Mouse (Mus musculus): Measurements from ENCODE around the gene Gm45062. TPM values are rescaled to one million over a fixed set of nuclear protein-coding genes. Genes with fewer than 3 reads are reported as not detected.

Gene Gm45062
- polyA plus RNA-seq, 1 experiment from 2014 or later, result 14.5 TPM

DNA sequence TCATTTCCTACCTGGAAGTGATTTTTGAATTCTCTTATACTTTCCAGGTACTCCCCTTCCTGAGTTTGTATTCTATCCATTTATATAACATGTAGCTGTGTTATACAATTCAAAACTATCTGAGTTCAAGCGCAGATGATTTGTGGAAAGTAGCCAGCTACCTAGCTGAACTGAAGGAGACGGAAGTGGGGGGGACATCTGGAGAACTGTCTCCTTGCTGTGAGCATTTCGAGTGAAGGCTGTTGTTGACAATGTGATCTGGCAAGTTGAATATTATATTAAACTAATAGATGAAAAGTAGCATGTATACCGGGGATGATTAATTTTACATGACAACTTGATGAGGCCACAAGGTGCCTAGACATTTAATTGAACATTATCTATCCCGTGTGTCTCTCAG is 196.3 kb downstream of the Gm45062 start:
- DNase-seq (ENCODE audit: low spot score), result no peak
- Histone ChIP-seq H3K9me3 (ENCODE audit: control insufficient read depth, low read length) (no peaks in the 10 kb centered on the region), H3K4me3 (ENCODE audit: low read depth, low read length) (no peak overlapping the region), H3K9ac (ENCODE audit: low read depth, low read length) (no peak overlapping the region), H3K4me1 (replicated peaks; ENCODE audit: control insufficient read depth, insufficient read depth, low read length) (no peaks in the 10 kb centered on the region), H3K4me2 (replicated peaks; ENCODE audit: low read depth, low read length) (no peak overlapping the region), H3K27me3 (ENCODE audit: control insufficient read depth, insufficient read depth, low read length) (no peaks in the 10 kb centered on the region), H3K27ac (ENCODE audit: low read depth, low read length) (no peak overlapping the region), H3K36me3 (ENCODE audit: control insufficient read depth, insufficient read depth, low read length) (no peaks in the 10 kb centered on the region)
- WGBS, result 88% methylated on average over 5 of the region's 5 CpGs
- no peak for ATAC-seq (ENCODE audit: low FRiP score)

DNA sequence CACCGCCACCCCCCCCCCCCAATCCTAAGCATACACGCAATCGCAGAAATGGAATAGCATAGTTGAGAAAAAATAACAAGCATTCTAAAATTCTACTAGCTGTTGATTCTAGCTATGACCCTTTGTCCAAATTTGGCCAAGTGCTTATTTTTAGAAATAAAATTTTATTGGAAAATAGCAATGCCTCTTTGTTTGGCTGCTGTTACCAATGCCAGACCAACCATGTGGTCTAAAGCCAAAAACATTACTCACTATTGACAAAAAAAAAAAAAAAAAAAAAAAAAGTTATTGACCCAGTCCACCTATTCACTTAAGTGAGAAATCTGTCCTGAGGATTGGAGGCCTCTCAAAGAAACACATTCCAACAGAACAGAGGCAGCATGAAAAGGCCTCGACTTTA is 199.3 kb downstream of the Gm45062 start:
- no peak for ATAC-seq (ENCODE audit: low FRiP score)
- Histone ChIP-seq H3K27ac (ENCODE audit: low read depth, low read length) (no peak overlapping the region), H3K27me3 (ENCODE audit: control insufficient read depth, insufficient read depth, low read length) (no peaks in the 10 kb centered on the region), H3K9me3 (ENCODE audit: control insufficient read depth, low read length) (no peaks in the 10 kb centered on the region), H3K4me2 (replicated peaks; ENCODE audit: low read depth, low read length) (no peak overlapping the region), H3K9ac (ENCODE audit: low read depth, low read length) (no peak overlapping the region), H3K36me3 (ENCODE audit: control insufficient read depth, insufficient read depth, low read length) (no peaks in the 10 kb centered on the region), H3K4me1 (replicated peaks; ENCODE audit: control insufficient read depth, insufficient read depth, low read length) (no peaks in the 10 kb centered on the region), H3K4me3 (ENCODE audit: low read depth, low read length) (no peak overlapping the region)
- WGBS, result 90% methylated on average over 4 of the region's 4 CpGs
- DNase-seq (ENCODE audit: low spot score), result no peak

DNA sequence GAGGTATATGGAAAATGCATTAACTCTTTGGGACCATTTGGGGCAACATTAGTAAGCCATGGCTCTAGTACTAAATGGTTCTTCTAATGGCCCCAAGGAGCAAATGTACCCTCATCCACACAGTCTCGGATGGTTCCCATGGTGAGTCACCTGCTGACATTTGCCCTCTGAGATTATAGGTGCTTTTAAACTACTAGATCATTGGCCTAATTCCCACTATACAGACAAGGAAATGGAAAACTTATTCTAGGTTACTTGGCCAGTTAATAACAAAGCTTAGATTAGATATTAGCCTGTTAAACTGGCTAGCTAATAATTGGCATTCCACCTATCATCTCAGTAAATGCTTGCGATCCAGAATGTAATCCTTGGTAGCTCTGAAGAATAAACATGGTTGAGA is 203.2 kb downstream of the Gm45062 start:
- no peak overlapping the region for H3K4me3 ChIP-seq (ENCODE audit: low read depth, low read length)
- no peaks in the 10 kb centered on the region for H3K9me3 ChIP-seq (ENCODE audit: control insufficient read depth, low read length)
- H3K27me3 ChIP-seq (ENCODE audit: control insufficient read depth, insufficient read depth, low read length), result no peaks in the 10 kb centered on the region
- 99% methylated on average over 2 of the region's 2 CpGs for WGBS
- ATAC-seq (ENCODE audit: low FRiP score), result no peak
- no peak overlapping the region for H3K27ac ChIP-seq (ENCODE audit: low read depth, low read length)
- no peak for DNase-seq (ENCODE audit: low spot score)
- H3K4me1 ChIP-seq (replicated peaks; ENCODE audit: control insufficient read depth, insufficient read depth, low read length), result no peaks in the 10 kb centered on the region
- no peaks in the 10 kb centered on the region for H3K36me3 ChIP-seq (ENCODE audit: control insufficient read depth, insufficient read depth, low read length)
- no peak overlapping the region for H3K4me2 ChIP-seq (replicated peaks; ENCODE audit: low read depth, low read length)
- no peak overlapping the region for H3K9ac ChIP-seq (ENCODE audit: low read depth, low read length)

DNA sequence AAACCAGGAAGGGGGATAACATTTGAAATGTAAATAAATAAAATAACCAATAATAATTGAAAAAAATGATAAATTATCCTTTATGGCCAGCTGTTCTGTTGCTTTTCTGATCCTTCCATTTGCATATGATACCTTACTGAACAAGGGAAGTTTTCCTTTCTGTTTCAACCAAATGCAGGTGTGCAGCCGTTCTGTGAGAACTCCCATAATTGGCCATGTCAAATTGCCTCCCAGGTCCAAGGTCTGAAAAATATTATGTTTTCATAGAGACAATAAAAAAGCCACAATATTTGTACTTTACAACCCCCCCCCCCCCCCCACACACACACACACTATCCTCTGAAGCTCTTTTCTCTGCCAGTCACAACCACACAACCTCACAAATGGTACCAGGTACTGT is 206.1 kb downstream of the Gm45062 start:
- Histone ChIP-seq H3K4me2 (replicated peaks; ENCODE audit: low read depth, low read length) (no peak overlapping the region), H3K4me3 (ENCODE audit: low read depth, low read length) (no peak overlapping the region), H3K27me3 (ENCODE audit: control insufficient read depth, insufficient read depth, low read length) (no peaks in the 10 kb centered on the region), H3K4me1 (replicated peaks; ENCODE audit: control insufficient read depth, insufficient read depth, low read length) (no peaks in the 10 kb centered on the region), H3K9ac (ENCODE audit: low read depth, low read length) (no peak overlapping the region), H3K36me3 (ENCODE audit: control insufficient read depth, insufficient read depth, low read length) (no peaks in the 10 kb centered on the region), H3K27ac (ENCODE audit: low read depth, low read length) (no peak overlapping the region), H3K9me3 (ENCODE audit: control insufficient read depth, low read length) (no peaks in the 10 kb centered on the region)
- DNase-seq (ENCODE audit: low spot score) (no peak), ATAC-seq (ENCODE audit: low FRiP score) (no peak)
- 91% methylated on average over 1 of the region's 1 CpGs for WGBS

DNA sequence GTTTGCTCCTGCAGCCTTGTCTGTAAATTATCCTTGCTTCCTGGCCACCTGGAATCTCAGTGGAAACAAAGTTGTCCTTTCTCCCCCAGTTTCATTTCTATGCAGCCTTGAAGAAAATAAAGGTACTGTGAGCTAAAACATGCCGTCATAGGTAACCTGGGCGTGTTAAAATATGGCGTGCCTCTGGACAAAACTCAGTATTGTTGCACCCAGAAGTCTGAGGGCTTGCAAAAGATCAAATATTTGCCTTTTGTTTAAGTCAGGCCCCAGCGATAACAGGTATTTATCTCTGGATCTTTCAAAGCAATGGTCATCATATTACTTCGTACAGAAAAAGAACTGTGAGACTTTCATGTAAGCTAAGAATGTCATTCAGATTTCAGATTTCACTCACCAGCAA is 206.7 kb downstream of the Gm45062 start:
- no peak overlapping the region for H3K4me3 ChIP-seq (ENCODE audit: low read depth, low read length)
- H3K4me1 ChIP-seq (replicated peaks; ENCODE audit: control insufficient read depth, insufficient read depth, low read length), result no peaks in the 10 kb centered on the region
- H3K9ac ChIP-seq (ENCODE audit: low read depth, low read length), result no peak overlapping the region
- H3K27ac ChIP-seq (ENCODE audit: low read depth, low read length), result no peak overlapping the region
- H3K9me3 ChIP-seq (ENCODE audit: control insufficient read depth, low read length), result no peaks in the 10 kb centered on the region
- DNase-seq (ENCODE audit: low spot score) (no peak), ATAC-seq (ENCODE audit: low FRiP score) (no peak)
- no peak overlapping the region for H3K4me2 ChIP-seq (replicated peaks; ENCODE audit: low read depth, low read length)
- 84% methylated on average over 5 of the region's 5 CpGs for WGBS
- no peaks in the 10 kb centered on the region for H3K27me3 ChIP-seq (ENCODE audit: control insufficient read depth, insufficient read depth, low read length)
- no peaks in the 10 kb centered on the region for H3K36me3 ChIP-seq (ENCODE audit: control insufficient read depth, insufficient read depth, low read length)

DNA sequence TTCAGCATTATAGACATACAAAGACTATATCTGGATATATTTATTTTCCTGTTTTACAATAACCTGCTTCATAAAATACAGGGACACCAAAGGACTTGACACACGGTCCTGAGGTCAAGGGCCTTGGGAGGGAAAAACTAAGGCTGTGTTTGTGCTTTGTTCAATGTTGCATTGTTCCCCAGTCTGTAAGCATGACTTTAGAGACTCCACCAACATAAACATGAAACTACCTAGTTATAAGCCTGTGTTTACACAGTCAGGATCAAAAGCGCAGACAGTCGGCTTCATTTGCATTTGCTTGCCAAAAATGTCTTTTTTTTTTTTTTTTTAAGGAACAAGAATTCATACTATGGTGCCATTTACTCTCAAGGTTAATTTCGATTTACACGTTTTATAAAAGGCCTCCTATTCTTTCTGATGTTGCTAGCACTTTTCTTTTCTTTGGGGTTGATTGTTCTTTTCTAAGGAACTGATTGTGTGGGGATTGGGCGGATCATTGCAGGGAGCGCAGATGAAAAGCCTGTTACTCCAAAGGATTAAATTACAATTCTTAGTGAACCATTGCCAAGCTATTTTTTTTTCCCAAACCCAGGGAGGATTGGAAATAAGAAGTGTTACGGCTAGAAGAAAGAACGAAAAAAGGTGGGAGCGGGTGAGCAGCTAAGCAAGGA is 208.6 kb downstream of the Gm45062 start:
- ATAC-seq (ENCODE audit: low FRiP score) (no peak), DNase-seq (ENCODE audit: low spot score) (no peak)
- H3K4me1 ChIP-seq (replicated peaks; ENCODE audit: control insufficient read depth, insufficient read depth, low read length), result no peaks in the 10 kb centered on the region
- H3K36me3 ChIP-seq (ENCODE audit: control insufficient read depth, insufficient read depth, low read length), result no peaks in the 10 kb centered on the region
- no peaks in the 10 kb centered on the region for H3K9me3 ChIP-seq (ENCODE audit: control insufficient read depth, low read length)
- H3K4me2 ChIP-seq (replicated peaks; ENCODE audit: low read depth, low read length), result no peak overlapping the region
- no peak overlapping the region for H3K4me3 ChIP-seq (ENCODE audit: low read depth, low read length)
- WGBS, result 46% methylated on average over 10 of the region's 10 CpGs
- H3K27me3 ChIP-seq (ENCODE audit: control insufficient read depth, insufficient read depth, low read length), result no peaks in the 10 kb centered on the region
- no peak overlapping the region for H3K9ac ChIP-seq (ENCODE audit: low read depth, low read length)
- no peak overlapping the region for H3K27ac ChIP-seq (ENCODE audit: low read depth, low read length)

DNA sequence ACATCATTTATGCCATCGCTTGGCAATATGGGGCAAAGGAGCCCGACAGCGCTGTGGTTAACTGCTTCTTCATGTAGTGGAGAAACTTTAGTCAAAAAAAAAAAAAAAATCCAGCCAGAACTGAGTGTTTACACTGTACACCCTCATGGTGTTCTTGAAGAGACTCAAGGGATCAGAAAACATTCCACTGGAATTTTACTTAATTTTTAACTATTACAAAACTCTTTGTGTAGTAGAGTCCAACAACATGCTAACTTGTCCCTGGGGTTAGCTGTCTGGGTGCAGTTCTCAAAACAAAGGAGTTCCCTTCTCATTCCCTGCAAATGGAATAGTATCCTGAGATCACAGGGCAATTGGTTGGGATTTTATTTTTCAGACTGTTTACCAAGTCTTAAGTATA is 210.7 kb downstream of the Gm45062 start:
- no peak for DNase-seq (ENCODE audit: low spot score)
- no peaks in the 10 kb centered on the region for H3K4me1 ChIP-seq (replicated peaks; ENCODE audit: control insufficient read depth, insufficient read depth, low read length)
- H3K27ac ChIP-seq (ENCODE audit: low read depth, low read length), result no peak overlapping the region
- no peak overlapping the region for H3K4me2 ChIP-seq (replicated peaks; ENCODE audit: low read depth, low read length)
- no peak for ATAC-seq (ENCODE audit: low FRiP score)
- H3K9ac ChIP-seq (ENCODE audit: low read depth, low read length), result no peak overlapping the region
- H3K27me3 ChIP-seq (ENCODE audit: control insufficient read depth, insufficient read depth, low read length), result no peaks in the 10 kb centered on the region
- WGBS, result 94% methylated on average over 3 of the region's 3 CpGs
- no peak overlapping the region for H3K4me3 ChIP-seq (ENCODE audit: low read depth, low read length)
- no peaks in the 10 kb centered on the region for H3K9me3 ChIP-seq (ENCODE audit: control insufficient read depth, low read length)
- H3K36me3 ChIP-seq (ENCODE audit: control insufficient read depth, insufficient read depth, low read length), result no peaks in the 10 kb centered on the region

DNA sequence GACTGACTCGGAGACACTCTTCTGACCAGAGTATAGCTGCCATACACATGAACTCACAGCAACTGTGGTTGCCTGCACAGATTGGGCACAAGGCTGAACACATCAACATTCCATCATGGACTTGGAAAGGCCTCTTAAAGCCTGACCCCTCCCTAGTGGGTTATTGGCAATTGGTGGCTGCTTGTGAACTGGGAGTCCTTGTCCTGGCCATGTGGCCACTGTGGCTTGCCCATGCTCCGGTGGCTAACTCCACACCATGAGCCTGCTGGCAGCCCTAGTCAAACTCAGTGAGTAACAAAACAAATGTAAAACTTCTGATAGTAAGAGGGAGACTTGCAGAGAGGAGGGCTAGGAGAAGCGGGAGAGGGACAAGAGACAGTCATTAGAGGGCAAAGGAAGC is 212.9 kb downstream of the Gm45062 start:
- Histone ChIP-seq H3K9me3 (ENCODE audit: control insufficient read depth, low read length) (no peaks in the 10 kb centered on the region), H3K27me3 (ENCODE audit: control insufficient read depth, insufficient read depth, low read length) (no peaks in the 10 kb centered on the region), H3K27ac (ENCODE audit: low read depth, low read length) (no peak overlapping the region), H3K4me2 (replicated peaks; ENCODE audit: low read depth, low read length) (no peak overlapping the region), H3K9ac (ENCODE audit: low read depth, low read length) (no peak overlapping the region), H3K4me1 (replicated peaks; ENCODE audit: control insufficient read depth, insufficient read depth, low read length) (no peaks in the 10 kb centered on the region), H3K36me3 (ENCODE audit: control insufficient read depth, insufficient read depth, low read length) (no peaks in the 10 kb centered on the region), H3K4me3 (ENCODE audit: low read depth, low read length) (no peak overlapping the region)
- DNase-seq (ENCODE audit: low spot score), result no peak
- WGBS, result 87% methylated on average over 3 of the region's 3 CpGs
- ATAC-seq (ENCODE audit: low FRiP score), result no peak

DNA sequence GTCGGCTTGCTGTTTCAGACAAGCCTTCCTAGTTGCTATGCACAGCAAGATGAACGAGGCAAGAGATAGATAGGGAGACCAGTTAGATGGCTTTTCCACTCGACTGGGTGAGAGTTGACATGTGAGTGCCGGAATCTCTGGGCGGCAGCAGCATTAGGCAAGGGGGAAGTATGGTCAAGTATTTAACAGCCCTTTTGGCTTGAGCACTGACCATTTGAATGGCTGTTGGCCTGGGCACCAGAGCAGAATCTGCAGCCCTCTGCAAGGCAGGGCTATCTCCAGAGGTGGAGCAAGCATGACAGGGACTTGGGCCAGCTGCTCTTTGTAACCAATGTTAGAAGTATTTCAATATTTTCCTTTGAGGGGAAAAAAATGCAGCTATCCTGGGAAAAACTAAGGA is 213.7 kb downstream of the Gm45062 start:
- ATAC-seq (ENCODE audit: low FRiP score) (no peak), DNase-seq (ENCODE audit: low spot score) (no peak)
- Histone ChIP-seq H3K36me3 (ENCODE audit: control insufficient read depth, insufficient read depth, low read length) (no peaks in the 10 kb centered on the region), H3K4me2 (replicated peaks; ENCODE audit: low read depth, low read length) (no peak overlapping the region), H3K9me3 (ENCODE audit: control insufficient read depth, low read length) (no peaks in the 10 kb centered on the region), H3K9ac (ENCODE audit: low read depth, low read length) (no peak overlapping the region), H3K27ac (ENCODE audit: low read depth, low read length) (no peak overlapping the region), H3K27me3 (ENCODE audit: control insufficient read depth, insufficient read depth, low read length) (no peaks in the 10 kb centered on the region), H3K4me3 (ENCODE audit: low read depth, low read length) (no peak overlapping the region), H3K4me1 (replicated peaks; ENCODE audit: control insufficient read depth, insufficient read depth, low read length) (no peaks in the 10 kb centered on the region)
- 80% methylated on average over 5 of the region's 5 CpGs for WGBS

All from hindbrain, embryonic 11.5 days (tissue).